Mouse (Mus musculus) mesoderm, embryonic 11.5 days (tissue): Measurements from ENCODE around the gene Prdm11.
A peak's percentile ranks its signal among the peaks of the same experiment; 100 is the strongest.

Experiments
- DNase-seq: peaks from one replicate; pipeline ENCODE4 v3.0.0-alpha.2; 2012; ENCODE audit warnings: low read depth, low spot score

Prdm11 gene

DNA sequence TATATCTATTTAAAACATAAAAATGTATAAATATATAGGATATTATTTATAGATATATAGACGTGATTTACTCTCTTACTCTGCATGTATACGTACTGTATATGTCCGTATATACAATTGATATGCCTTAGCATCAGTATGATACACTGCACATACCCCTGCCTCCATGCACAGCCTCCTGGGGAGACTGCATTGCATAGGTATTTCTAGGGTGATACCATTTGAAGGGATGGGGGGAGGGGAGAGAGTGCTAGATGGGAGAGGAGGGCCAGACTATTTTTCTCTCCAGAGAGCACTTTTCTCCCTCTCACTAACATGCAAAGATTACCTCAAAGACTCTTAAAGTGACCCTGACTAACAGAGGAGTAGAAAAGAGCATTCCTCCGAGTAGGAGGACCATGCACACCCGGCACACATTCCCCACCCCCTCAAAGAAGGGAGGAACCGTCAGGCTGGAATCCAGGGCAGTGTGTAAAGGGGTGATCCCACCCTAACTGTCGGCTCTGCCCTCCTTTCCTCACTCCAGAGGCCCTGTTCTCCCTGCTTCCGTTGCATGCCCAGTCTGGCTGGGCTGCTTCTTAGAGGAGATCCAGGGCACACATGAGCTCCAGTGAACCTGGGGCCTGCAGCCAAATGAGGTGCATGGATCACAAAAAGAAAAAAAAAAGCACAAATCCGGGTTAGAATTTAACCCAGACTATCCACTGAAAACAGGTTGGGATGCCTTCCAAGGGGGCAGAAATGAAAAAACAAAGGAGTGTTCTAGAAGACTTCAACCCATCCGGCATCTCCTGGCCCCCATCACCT is 78.7 kb downstream of the Prdm11 start:
- no peak for DNase-seq

DNA sequence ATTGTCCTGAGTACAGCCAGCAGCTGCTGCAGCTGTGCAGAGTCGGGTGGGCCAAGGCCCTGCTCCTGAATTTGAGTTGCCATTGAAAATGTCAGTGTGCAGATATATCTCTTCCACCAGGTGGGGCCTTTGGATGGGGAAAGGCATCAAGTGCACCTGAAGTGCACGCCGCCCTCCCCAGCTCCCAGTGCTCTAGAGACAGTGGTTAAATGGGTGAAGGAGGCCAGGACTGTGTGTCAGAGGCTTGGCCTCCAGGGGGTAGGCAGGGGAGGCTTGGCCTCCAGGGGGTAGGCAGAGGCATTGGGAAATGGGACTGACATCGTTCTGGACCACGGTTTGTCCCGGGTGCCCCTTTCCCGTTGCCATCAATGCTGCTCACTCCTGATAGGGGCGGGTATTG is 79.7 kb downstream of the Prdm11 start:
- DNase-seq = no peak

DNA sequence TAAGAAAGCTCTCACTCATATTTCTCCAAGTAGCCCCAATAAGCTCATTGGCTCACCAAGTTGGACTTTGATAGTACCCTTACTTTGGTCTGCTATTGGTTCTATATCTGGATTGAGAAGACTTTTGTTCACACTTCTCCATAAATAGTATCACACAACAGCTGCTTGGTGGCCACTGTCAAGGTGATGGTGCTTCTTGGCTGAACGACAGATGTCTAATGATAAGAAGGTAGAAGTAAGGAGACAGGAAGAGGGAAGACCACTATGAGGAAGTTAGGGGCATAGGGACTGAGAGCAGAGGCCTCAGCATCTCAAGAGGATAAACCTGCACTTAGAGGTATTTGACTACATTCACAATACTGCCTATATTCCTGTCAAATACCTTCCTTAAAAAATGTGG is 81.6 kb downstream of the Prdm11 start:
- DNase-seq = no peak

DNA sequence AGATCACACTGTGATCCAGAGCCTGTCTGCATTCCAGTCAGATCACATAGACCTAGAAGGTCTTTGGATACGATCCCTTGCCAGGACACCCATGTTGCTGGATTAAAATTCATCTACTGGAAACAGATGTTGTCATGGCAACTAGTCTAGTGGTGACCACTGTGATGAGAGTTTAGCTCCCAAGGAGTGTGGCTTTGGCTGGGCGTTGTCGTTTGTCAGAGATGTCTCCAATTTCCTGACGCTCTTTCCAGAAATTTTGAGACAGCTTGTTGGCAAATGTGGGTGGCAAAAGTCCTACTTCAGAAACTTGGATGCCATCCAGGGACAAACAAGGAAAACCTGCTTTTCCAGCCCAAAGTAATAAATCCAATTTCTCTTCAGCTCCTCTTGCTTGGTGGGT is 87.3 kb downstream of the Prdm11 start:
- no peak for DNase-seq

DNA sequence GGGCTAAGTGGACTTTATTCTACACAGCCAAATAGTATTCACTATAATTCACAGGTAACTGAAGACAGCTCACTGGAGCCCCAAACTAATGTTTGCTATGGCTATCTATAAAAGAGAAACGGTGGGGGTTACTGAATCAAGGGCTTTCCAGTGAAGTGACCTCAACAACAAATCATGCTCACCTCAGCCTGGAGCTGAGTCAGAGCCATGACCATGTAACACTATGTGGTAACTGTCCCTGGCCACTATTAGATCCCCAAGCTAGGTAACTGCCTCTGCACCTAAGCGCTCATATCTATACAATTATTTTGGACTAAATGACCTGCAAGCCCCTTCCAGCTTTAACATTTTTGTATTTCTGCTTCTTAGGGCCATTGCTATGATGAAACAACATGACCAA is 89.0 kb downstream of the Prdm11 start:
- DNase-seq = no peak

DNA sequence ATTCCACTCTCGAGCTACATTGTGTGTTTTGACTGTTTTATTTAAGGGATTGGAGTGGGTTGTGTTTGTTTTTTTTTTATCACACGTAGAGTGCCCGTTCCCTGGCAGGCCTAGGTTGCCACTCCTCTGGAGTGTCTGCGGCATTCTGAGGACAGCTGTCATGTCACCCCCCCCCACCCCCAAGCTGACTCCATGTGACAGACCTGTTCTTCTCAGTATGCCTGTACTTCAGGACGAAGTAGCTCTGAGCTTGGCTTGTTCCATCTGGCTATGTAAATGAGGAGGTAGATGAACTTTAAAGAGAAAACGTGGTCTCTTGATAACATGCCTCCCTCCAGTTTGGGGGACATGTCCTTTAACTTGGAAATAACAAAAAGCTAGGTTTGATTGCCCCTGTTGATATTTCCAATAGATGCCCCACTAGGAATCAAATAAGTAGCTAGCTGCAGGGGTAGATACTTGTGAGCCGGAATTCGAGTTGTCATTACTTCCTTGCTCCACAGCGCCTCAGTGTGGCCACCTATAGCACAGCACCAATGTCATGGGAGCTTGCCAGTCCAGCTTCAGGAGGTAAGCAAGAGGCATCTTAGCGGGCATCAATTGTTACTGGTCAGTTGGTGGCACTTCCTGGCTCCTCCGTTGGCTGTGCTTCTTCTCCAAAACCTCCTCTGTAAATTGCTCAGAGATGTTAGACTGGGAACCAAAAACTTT is 91.4 kb downstream of the Prdm11 start:
- DNase-seq = peak; percentile 72

DNA sequence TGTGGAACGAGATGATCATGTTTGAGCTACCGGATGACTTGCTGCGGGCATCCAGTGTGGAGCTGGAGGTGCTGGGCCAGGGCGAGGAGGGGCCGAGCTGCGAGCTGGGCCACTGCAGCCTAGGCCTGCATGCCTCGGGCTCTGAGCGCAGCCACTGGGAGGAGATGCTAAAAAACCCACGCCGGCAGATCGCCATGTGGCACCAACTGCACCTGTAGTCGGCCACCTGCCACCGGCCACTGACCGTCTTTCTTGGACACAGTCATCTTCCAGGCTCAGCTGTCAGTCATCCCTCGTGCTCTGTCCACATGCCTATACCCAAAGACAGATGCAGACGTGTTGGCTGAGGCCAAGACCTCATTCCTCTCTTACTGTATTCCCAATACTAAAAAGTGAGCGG is 92.5 kb downstream of the Prdm11 start:
- DNase-seq = no peak

DNA sequence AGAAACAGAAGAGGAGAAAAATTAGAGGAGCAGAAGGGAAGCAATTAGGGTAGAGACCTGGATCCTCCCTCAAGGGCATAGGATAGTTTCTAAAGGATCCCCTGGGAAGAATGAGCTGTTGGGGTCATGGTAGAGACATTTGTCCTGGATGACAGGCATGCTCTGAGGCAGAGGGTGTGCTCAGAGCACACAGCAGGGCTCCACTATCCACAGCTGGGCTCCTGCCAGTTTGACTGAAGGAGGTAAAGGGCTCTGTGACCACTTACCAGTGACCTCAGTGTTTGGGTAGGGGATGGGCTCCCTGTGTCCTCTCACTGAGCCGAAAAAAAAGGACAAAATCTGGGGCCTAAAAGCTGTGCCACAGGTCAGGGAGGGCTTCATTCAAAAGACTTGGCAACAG is 96.4 kb downstream of the Prdm11 start:
- DNase-seq = no peak

DNA sequence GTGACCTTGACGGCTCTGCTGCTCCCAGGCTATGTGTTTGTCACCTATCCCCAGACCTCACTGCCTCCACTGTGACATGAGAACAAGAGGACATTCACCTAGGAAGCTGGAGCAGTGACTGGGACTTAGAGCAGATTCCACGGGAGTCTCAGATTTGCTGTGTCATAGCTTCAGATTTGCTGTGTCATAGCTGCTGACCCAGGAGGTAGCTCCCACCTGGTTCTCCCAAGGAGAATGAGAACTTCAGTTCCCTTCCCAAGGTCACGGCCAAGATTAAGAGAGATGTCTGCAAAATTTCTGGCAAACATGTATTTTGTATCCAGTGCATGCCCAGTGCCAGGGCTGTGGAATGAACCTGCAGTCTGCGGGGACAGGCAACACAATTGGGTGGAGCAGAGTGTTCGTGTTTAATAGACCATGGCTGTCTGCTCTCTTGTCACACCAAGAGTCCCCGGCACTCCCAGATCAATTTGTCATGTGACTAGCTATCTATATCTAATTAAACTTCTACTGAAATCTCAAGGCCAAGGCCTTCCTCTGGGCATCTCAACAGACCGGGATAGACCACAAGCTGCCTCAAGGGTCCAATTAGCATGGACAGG is 97.2 kb downstream of the Prdm11 start:
- DNase-seq = no peak

DNA sequence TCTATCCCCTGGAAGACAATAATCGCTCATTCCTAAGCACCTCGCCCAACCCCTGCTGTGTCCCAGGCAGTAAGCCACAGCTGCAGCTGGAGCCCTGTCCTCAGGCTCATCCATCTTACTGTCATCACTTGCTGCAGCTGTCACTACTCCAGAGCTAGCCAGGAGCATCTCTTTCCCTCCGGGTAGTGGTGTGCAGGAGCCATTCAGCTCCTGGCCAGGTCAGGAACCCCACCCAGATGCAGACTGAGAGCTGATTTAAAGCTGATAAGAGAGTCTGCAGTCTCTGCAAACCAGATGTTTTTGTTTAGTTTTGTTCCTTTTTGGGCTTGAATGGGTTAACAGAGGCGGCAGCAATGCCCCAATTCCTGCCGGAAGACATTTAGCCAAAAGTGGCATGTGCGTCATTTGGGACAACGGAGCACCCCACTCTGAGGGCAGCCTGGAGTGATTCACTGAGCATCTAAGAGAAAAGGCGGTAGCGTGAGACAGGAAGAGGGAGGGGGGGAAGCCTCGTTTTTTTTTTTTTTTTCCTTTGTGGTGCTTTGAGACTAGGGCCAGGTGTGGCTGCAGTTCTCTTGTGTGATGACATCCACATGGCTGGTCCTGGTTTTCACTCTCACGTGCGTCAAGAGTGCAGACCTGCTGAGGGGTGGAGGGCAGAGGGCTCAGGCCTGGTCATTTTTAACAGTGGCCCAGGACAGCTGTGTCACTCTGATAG is 97.8 kb downstream of the Prdm11 start:
- DNase-seq = peak; percentile 85

DNA sequence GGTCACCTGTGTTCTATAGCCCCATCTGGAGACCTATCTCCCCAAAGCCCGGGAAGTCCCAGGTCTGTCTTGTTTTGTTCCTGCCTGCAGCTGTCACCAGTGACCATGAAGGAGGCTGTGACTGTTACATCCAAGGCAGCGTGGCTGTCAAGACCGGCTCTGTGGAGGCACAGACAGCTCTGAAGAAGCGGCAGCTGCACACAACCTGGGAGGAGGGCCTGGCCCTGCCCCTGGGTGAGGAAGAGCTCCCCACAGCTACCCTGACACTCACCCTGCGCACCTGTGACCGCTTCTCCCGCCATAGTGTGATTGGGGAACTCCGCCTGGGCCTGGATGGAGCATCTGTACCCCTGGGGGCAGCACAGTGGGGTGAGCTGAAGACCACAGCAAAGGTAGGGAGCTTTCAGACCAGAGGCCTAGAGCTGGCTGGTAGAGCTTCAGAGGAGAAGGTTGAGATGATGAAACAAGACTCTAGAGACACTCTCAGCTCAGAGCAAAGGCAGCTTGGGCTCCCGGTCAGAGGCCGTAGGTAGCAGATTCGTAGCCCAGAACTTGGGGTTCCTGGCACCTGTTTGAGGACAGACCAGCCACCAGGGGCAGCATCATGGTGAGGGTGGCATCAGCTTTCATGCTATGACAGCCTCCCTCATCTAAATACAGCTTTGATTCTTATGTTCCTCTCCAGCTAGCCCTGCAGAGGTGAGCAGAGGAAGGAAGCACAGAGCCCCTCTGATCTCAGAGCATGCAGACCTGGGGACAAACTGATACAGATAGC is 100.0 kb downstream of the Prdm11 start:
- DNase-seq = no peak

DNA sequence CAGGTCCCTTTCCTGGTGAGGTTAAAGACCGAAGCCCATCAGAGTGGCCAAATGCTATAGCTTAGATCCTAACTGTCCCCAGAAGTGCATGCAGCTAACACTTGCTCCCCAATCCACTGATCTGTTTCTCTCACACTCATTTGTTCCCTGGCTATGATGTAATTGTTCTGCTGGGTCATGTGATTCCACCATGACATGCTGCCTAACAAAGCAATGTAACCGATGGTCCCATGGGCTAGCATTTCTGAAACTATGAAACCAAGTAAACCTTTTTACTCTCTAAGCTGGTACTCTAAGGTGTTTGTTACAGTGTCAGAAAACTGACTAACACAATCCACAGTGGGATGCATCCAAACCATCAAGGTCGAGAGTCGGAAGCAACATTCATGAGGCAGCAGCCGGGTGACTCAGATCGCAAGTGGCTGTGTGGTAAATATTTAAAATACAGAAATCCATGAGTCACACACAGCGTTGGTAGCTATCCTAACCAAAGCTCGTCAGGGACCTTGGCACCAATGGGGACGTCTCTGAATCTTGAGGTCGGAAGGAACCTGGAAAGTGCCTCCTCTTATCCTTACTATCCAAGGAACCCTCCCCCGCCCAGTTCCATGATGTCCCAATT is 100.7 kb downstream of the Prdm11 start:
- no peak for DNase-seq

DNA sequence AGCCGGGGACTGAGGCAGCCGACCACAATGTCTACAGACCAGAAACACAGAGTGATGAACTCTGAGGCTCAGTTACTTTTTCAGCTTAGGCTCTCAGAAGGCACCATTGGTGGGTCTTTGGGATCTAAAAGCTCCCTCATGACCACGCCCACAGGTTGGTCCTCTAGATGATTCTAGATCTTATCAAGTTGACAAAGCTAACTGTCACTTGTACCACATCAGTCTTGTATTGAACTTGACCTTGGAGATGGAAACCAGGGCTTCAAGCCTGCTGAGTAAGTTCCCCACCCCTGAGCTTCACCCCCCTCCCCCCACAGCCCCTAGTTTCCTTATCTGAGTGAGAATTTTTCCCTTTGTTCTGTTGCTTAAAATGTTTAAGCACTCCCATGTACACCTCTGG is 101.6 kb downstream of the Prdm11 start:
- no peak for DNase-seq

DNA sequence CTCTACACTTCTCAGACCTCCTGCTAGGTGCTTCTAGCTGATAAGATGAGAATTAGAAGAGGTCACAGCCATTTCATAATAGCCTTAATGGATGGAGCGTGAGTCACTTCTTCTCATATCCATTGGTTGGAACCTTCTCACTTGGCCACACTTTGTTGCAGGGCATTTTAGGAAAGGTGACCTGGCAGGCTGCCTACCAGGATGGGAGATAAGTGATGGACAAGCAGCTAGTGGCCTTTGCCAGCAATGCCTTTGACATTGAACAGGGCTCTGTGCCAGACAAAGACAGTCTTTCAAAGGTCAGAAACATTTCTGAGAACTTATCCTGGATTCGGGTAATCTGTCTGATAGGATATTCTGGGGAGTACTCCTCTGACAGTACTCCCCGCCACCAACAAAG is 102.6 kb downstream of the Prdm11 start:
- no peak for DNase-seq

DNA sequence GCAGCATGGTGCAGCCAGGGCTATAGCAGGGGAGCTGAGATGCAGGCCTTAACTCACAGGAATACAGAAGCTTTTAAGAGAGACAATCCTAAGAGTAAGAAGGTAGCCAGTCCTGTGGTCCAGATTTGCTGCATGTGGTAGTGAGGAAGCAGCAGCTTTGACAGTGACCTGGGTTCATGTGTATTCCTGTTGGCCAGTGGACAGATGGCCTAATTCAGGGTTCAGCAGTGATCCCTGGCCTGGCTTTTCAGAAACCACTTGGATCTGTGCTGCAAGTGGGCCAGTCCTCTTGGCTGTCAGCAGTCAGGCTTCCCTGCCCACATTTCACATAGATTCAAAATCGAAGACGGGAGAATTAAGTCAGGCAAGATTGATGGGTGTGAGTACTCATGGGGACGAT is 104.5 kb downstream of the Prdm11 start:
- no peak for DNase-seq

DNA sequence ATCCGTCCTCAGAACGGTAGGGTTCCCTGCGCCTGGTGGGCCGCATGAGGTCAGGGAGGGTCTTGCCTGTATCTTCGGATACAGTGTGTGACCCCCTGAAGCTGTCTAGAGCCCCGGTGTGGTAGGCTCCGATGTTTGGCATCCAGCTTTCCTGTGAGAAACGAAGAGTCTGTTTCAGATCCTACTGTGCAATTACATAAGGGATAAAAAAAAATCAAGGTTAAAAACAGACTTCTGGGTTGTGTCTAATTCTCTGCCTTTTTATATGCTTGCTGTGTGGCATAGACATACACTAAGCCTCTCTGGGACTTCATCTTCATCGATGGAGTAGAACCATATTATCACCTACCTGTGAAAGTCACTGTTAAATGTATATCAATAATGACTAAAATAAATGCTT is 105.0 kb downstream of the Prdm11 start:
- no peak for DNase-seq

DNA sequence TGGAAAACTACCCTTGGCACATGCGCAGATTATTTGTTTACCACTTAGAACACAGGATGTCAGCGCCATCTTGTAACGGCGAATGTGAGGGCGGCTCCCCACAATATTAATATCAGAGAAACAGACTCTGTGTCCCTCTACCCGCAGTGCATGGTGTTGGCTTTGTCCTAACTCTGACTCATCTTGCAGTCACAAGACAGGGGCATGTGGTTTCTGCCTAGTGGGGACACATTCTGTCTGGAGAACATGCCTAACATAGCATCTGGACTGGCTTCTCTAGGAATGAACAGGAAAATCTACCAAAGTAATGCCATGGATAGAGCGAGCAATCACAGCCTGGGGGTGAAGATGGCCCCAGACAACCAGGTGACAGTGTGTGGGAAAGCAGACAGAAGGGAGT is 107.1 kb downstream of the Prdm11 start:
- no peak for DNase-seq

DNA sequence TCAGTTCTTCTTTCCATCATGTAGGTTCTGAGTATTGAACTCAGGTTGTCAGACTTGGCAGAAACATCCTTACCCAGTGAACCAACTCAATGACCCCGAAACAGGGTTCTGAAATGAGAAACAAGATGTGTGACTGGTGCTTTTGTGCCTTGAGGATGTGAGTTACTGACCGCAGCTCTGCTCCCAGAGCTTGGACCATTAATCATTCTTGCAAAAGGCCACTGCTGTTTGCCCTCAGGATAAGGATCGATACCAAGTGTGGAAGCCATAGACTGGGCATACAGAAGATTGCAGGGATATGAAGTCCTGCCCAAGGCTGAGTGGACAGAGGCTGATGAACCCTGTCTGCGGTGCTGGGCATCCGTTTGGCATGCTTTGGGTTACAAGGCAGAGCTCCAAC is 107.9 kb downstream of the Prdm11 start:
- no peak for DNase-seq

DNA sequence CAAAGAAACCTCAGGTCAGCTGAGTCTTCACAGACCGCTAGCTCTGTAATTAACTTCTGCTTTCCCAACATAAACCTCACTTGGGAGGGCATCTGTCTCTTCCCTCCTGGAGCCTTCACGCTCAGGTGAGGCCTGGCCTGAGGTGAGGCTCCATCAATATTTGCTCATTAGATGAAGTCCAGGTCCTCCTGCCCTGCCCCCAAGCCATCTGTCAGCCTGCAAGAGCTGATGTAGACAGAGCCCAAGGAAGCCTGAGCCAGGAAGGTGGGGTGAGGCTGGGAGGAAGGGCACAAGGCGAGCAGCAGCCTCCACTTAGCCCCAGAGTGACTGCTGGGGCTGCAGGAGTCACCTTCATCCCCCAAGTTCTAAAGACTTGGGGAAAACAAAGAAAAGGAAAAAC is 110.5 kb downstream of the Prdm11 start:
- no peak for DNase-seq

DNA sequence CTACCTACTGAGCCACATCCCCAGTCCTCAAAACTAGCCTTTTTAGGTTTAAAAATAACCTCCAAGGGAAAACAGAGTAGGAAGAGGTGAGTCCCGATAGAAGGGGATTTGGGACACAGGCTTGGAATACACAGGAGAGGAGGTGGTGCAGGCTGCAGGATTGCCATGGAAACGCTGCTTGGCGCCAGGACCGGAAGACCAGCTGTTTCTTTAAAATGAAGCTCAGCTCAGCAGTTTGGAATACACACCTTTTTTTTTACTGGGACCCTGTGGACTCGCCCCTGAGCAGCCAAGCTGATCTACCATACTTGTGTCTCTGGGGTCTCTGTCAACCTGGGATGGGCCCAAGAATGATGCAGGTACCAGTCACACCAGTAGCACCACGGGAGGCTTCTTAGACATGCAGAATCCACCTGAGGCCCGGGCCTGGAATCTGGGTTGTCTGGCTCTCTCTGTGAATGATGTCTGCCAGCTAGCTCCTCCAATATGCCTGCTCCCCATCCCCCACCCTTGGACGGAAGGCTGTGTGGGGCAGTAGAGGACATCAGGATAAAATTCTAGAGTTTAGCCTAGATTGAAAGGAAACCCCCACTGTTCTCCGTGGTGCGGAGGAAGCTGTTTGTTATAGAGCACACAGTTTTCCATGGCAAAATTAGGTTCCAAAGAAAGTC is 111.5 kb downstream of the Prdm11 start:
- DNase-seq = no peak

DNA sequence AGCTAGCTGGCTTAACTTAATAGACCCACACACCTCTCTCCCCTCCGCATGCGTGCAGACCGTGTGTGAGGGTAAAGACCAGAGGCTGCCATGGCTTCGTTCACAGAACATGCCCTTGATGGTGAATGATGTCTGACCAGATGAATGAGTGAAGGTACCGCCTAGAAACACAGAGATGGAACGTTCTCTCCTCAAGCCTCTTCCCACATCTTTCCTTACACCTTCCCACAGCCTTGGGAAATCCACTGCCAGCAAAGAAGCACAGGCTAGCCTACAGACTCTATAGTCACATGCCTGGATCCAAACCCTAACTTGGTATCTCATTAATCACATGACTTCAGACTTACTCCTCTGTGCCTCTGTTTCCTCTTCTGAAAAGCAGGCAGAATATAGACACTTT is 112.6 kb downstream of the Prdm11 start:
- DNase-seq = no peak
